Mouse (Mus musculus) adrenal gland, postnatal 0 days (tissue): ENCODE measurements around the gene Olfr1033. TPM values are rescaled to one million over a fixed set of nuclear protein-coding genes. Genes with fewer than 3 reads are reported as not detected.

ENCODE experiments used
- polyA plus RNA-seq: library from polyadenylated mRNA; unstranded; fragments of >200 nt; fragmentation: Nextera tagmentation; extraction: Ambion mirVana; gene quantifications from 2 replicates; pipeline ENCODE4 v1.2.1, GENCODE M21; 2015

Gene Olfr1033
- 6.6 and 7.4 TPM in 2 replicates for polyA plus RNA-seq

DNA sequence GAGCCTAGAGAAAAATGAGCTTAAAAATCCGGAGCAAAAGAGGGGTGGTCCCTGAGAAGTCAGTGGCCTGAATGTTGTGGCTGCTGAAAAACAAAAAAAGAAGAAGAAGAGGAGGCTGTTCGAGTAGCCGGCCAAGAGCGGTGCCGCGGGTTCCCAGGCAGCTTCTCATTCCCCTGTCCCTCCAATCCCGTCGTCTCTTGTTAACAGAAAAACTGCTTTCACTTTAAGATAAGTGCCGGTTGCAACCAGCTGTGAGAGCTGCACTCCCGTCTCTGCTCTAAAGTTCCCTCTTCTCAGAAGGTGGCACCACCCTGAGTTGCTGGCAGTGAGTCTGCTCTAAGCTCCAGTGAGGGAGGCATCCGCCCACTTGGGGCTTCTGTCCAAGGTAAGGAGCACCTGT lies at the start of gene Olfr1033:
Gene Olfr1033 (plus strand): TSS at position 228 of the 400 bp plus-strand sequence.

DNA sequence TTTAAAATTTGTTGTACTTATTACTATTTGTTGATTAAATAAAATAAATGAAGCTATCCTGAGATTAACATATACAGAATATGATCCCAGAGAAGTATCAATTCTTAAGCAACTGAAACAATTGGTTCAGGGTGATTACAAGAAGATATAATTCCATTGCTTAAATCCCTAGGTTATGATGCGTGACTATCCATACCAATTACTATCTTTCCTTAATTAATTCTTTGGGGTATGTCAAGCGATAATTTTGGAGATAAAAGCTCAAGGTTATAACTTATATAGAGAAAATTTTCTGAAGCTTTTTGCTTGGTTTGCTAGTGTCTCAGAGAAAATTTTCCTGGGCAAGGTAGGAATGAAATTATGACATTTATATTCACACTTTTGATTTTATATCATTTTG lies 46.8 kb upstream of the Olfr1033 start, which contains the start of gene Olfr1029:
Gene Olfr1029 (plus strand): TSS at position 301 of the 400 bp plus-strand sequence.

DNA sequence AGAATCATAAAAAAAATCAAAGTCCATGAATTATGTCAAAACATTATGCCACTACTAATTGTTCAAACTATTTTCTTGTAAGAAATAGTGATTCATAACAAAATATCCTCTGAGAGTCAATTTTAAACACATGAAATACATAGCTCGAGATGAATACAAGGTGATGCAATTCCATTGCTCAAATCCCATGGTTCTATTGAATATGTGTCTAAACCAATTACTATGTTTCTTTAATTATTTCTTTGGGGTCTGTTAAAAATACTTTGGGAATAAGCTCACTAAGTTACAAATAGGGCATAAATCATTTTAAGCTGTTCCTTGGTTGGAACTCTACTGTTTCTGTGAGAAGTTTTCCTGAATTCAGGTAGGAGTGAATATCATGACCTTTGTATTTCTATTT lies 41.5 kb upstream of the Olfr1033 start, which contains the start of gene Olfr1030:
Gene Olfr1030 (plus strand): TSS at position 301 of the 400 bp plus-strand sequence.

DNA sequence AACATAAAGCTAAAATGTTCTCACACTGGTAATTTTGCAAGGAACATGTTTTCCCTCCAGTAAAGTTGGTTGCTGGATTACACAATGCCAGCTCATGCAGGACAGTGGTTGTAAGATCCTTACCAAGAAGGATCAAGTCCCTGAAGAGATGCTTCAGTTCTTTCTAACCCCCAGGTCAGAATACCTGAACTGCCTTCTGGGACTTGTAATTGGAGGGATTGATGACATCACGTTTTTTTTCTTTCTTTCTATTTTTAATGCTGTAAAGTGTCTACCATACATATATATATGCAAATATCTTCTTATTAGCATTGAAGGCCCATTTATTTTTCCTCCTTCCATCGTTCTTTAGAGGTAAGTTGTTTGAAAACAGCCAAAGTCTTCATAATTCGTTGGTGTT lies 30.4 kb upstream of the Olfr1033 start, which contains the start of gene Olfr1031:
Gene Olfr1031 (plus strand): TSS at position 301 of the 400 bp plus-strand sequence.

DNA sequence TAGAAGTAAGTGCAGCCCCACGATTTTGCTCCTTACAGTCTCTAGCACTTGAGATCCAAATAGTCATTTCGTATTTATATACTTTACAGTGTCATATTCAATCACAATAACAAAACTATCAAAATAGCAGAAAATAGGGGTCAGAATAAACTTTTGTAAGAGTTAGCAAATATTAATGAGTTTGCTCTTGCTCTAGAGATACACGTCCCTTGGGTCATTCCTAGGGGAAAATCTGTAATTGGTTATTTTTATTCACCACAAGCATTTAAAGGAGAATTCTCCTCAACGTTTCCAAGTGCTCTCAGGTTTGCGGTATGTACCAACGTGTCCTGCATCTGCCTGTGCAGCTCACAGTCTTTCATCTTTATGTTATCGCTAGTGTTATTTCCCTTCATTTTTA lies 15.2 kb upstream of the Olfr1033 start, which contains the start of gene Olfr1032:
Gene Olfr1032 (plus strand): TSS at position 301 of the 400 bp plus-strand sequence.

DNA sequence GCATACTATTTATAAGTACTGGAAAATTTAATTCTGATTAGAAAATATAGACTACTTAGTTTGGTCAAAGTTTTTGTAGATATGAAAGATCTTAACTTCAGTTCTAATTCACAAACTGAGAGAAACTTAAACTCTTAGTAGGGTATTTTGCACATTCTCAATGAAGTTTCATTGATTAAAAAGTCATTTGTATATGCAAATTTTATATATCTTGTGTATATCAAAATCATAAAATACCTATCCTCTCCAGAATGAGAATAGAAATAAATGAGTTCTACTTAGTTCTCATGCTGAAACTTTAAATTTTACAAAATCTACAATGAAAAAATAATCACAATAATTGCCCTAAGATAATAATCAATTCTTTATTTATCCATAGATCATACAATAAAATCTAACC lies 25.1 kb downstream of the Olfr1033 start, which contains the start of gene Olfr1034:
Gene Olfr1034 (plus strand): TSS at position 301 of the 400 bp plus-strand sequence.

DNA sequence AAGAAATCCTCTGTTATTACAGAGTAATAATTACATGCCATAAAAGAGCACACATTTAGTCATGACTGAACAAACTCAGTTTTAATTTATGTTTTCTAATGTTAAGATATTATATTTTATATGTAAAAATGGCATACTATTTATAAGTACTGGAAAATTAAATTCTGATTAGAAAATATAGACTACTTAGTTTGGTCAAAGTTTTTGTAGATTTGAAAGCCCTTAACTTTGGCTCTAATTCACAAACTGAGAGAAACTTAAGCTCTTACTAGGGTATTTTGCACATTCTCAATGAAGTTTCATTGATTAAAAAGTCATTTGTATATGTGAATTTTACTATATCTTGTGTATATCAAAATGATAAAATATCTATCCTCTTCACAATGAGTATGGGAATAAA lies 53.3 kb downstream of the Olfr1033 start, which contains the start of gene Olfr1036:
Gene Olfr1036 (plus strand): TSS at position 301 of the 400 bp plus-strand sequence.

DNA sequence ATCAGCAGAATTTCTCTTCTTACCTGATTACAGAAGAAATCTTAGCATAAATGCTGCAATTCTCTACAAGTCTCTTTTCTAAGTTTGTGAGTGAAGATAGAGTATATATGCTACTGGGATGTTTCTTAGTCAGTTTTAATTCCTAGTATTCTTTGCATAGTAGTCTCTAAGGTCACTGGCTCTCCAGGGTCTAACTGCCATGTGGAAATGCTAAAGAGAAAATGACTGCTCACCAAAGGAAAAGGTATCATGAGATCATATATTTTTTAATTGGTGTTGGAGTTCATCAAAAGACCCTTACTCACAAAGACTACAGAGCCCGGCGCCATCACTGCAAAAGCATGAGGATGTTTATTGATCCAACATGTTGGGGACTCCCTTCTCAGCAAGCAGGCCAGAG lies 66.9 kb downstream of the Olfr1033 start, which contains the start of gene Olfr1037:
Gene Olfr1037 (minus strand): TSS at position 101 of the 400 bp plus-strand sequence.

Other genes starting within 250 kb of the Olfr1033 start
- gene Olfr1014, start 247.9 kb upstream of the Olfr1033 start, polyA plus RNA-seq, result not detected in 2 replicates
- not detected in 2 replicates for gene Olfr1015, start 238.6 kb upstream of the Olfr1033 start, polyA plus RNA-seq
- gene Olfr1016, start 218.1 kb upstream of the Olfr1033 start, polyA plus RNA-seq, result not detected in 2 replicates
- gene Olfr1018, start 202.2 kb upstream of the Olfr1033 start, polyA plus RNA-seq, result not detected in 2 replicates
- gene Olfr1019, start 175.2 kb upstream of the Olfr1033 start, polyA plus RNA-seq, result not detected in 2 replicates
- gene Olfr1020, start 173.6 kb upstream of the Olfr1033 start, polyA plus RNA-seq, result not detected in 2 replicates
- not detected in 2 replicates for gene Olfr1022, start 152.0 kb upstream of the Olfr1033 start, polyA plus RNA-seq
- gene Olfr1023, start 135.0 kb upstream of the Olfr1033 start, polyA plus RNA-seq, result not detected in 2 replicates
- gene Olfr1024, start 115.6 kb upstream of the Olfr1033 start, polyA plus RNA-seq, result not detected in 2 replicates
- gene Olfr1025-ps1, start 105.4 kb upstream of the Olfr1033 start, polyA plus RNA-seq, result 0.13 TPM in 1 of 2 replicates, not detected in the other
- not detected in 2 replicates for gene Olfr1026, start 99.1 kb upstream of the Olfr1033 start, polyA plus RNA-seq
- not detected in 2 replicates for gene Olfr1028, start 70.2 kb upstream of the Olfr1033 start, polyA plus RNA-seq
- gene Olfr1029, start 46.7 kb upstream of the Olfr1033 start, polyA plus RNA-seq, result not detected in 2 replicates
- gene Olfr1030, start 41.4 kb upstream of the Olfr1033 start, polyA plus RNA-seq, result not detected in 2 replicates
- not detected in 2 replicates for gene Olfr1031, start 30.3 kb upstream of the Olfr1033 start, polyA plus RNA-seq
- not detected in 2 replicates for gene Olfr1032, start 15.1 kb upstream of the Olfr1033 start, polyA plus RNA-seq
- 0.05 and 0.08 TPM in 2 replicates for gene Olfr1034, start 25.2 kb downstream of the Olfr1033 start, polyA plus RNA-seq
- not detected in 2 replicates for gene Olfr1036, start 53.4 kb downstream of the Olfr1033 start, polyA plus RNA-seq
- not detected in 2 replicates for gene Olfr1037, start 66.8 kb downstream of the Olfr1033 start, polyA plus RNA-seq
- not detected in 2 replicates for gene Olfr1039, start 115.3 kb downstream of the Olfr1033 start, polyA plus RNA-seq
- not detected in 2 replicates for gene Olfr1040, start 126.1 kb downstream of the Olfr1033 start, polyA plus RNA-seq
- gene Olfr1042, start 141.2 kb downstream of the Olfr1033 start, polyA plus RNA-seq, result 0.08 TPM in 1 of 2 replicates, not detected in the other
- gene Olfr1043, start 146.9 kb downstream of the Olfr1033 start, polyA plus RNA-seq, result not detected in 2 replicates
- not detected in 2 replicates for gene Olfr1044, start 157.2 kb downstream of the Olfr1033 start, polyA plus RNA-seq
- not detected in 2 replicates for gene Olfr52, start 165.1 kb downstream of the Olfr1033 start, polyA plus RNA-seq
- gene Olfr1045, start 182.4 kb downstream of the Olfr1033 start, polyA plus RNA-seq, result not detected in 2 replicates
- not detected in 2 replicates for gene Olfr1046, start 198.7 kb downstream of the Olfr1033 start, polyA plus RNA-seq
- not detected in 2 replicates for gene Olfr1047, start 210.8 kb downstream of the Olfr1033 start, polyA plus RNA-seq
- not detected in 2 replicates for gene Olfr1048, start 219.7 kb downstream of the Olfr1033 start, polyA plus RNA-seq
- gene Olfr1049, start 237.7 kb downstream of the Olfr1033 start, polyA plus RNA-seq, result not detected in 2 replicates